8 mouse cellular contexts compared by ENCODE assay signal in genomic region chrX:137049060-137049424, GRCm38 (mm10). TPM values are rescaled to one million over a fixed set of nuclear protein-coding genes. Genes with fewer than 3 reads are reported as not detected.
DNase-seq lines count a peak whose midpoint lies in the region; ATAC-seq and TF ChIP-seq lines count a peak whose summit lies in the region.

No protein-coding gene starts in this region.

- peaks cover 10% of the 10 kb centered on the region; the same call in 1 of the 2 replicates for H3K27me3 ChIP-seq in embryonic facial prominence, embryonic 12.5 days
- no peaks in the 10 kb centered on the region for H3K27me3 ChIP-seq in hindbrain, embryonic 15.5 days
- no peaks in the 10 kb centered on the region for H3K27me3 ChIP-seq in midbrain, embryonic 16.5 days (ENCODE audit: control insufficient read depth, insufficient read depth, low read depth, low read length)

- 0 out of 2 replicates have a peak, but pooled peaks have one; percentile 17 for ATAC-seq in embryonic facial prominence, embryonic 12.5 days (ENCODE audit: insufficient number of reproducible peaks, insufficient read depth, low FRiP score, low TSS enrichment)
- ATAC-seq in hindbrain, embryonic 15.5 days (ENCODE audit: low FRiP score, low read depth): no peak
- ATAC-seq in midbrain, embryonic 16.5 days: no peak; the same call in 1 of the 2 replicates

- WGBS in embryonic facial prominence, embryonic 12.5 days: 19% methylated on average over 9 of the region's 11 CpGs
- 23% methylated on average over 9 of the region's 11 CpGs for WGBS in hindbrain, embryonic 15.5 days
- WGBS in midbrain, embryonic 16.5 days: 18% methylated on average over 8 of the region's 11 CpGs

- TF ChIP-seq CTCF in layer of hippocampus, adult 2 months (conservative IDR thresholded peaks at IDR 0.05): no peak

- H3K36me3 ChIP-seq in embryonic facial prominence, embryonic 12.5 days: no peaks in the 10 kb centered on the region
- no peaks in the 10 kb centered on the region for H3K36me3 ChIP-seq in hindbrain, embryonic 15.5 days
- H3K36me3 ChIP-seq in midbrain, embryonic 16.5 days (ENCODE audit: control insufficient read depth, insufficient read depth, low read length): no peaks in the 10 kb centered on the region

- no peak for DNase-seq in layer of hippocampus, adult 2 months (ENCODE audit: low spot score in 2 of 2)
- no peak for DNase-seq in layer of hippocampus, postnatal 10 days (ENCODE audit: low spot score in 2 of 2)
- no peak for DNase-seq in thymus, postnatal 36 days
- DNase-seq in thymus, postnatal 4 days: no peak
- DNase-seq in urinary bladder, adult 2 months (ENCODE audit: low spot score): no peak

- no peaks in the 10 kb centered on the region for H3K4me1 ChIP-seq in embryonic facial prominence, embryonic 12.5 days
- peaks cover 9% of the 10 kb centered on the region for H3K4me1 ChIP-seq in hindbrain, embryonic 15.5 days (replicated peaks)
- H3K4me1 ChIP-seq in midbrain, embryonic 16.5 days (ENCODE audit: control insufficient read depth, insufficient read depth, low read length): peaks cover 10% of the 10 kb centered on the region; the same call in 1 of the 2 replicates

- peak overlapping the region; percentile 75 for H3K4me3 ChIP-seq in layer of hippocampus, adult 2 months
- peak overlapping the region; percentile 61 for H3K4me3 ChIP-seq in embryonic facial prominence, embryonic 12.5 days
- H3K4me3 ChIP-seq in hindbrain, embryonic 15.5 days: peak overlapping the region; percentile 71
- peak overlapping the region; percentile 63 for H3K4me3 ChIP-seq in midbrain, embryonic 16.5 days (ENCODE audit: low read depth, low read length)

- H3K9me3 ChIP-seq in embryonic facial prominence, embryonic 12.5 days: no peaks in the 10 kb centered on the region
- no peaks in the 10 kb centered on the region for H3K9me3 ChIP-seq in hindbrain, embryonic 15.5 days
- H3K9me3 ChIP-seq in midbrain, embryonic 16.5 days (replicated peaks; ENCODE audit: control insufficient read depth, low read length, poor library complexity, severe bottlenecking): no peaks in the 10 kb centered on the region

- peak overlapping the region; percentile 53 for H3K4me2 ChIP-seq in embryonic facial prominence, embryonic 12.5 days (replicated peaks)
- peak overlapping the region; percentile 65 for H3K4me2 ChIP-seq in hindbrain, embryonic 15.5 days
- peak overlapping the region; percentile 52 for H3K4me2 ChIP-seq in midbrain, embryonic 16.5 days (ENCODE audit: low read length)

- H3K27ac ChIP-seq in layer of hippocampus, adult 2 months: peak overlapping the region; percentile 76; the same call in 1 of the 2 replicates
- no peak overlapping the region for H3K27ac ChIP-seq in embryonic facial prominence, embryonic 12.5 days
- peak overlapping the region; percentile 72; the same call in 1 of the 2 replicates for H3K27ac ChIP-seq in hindbrain, embryonic 15.5 days (replicated peaks)
- H3K27ac ChIP-seq in midbrain, embryonic 16.5 days (ENCODE audit: low read length): 0 out of 2 replicates have a peak overlapping the region, but pooled peaks have one; percentile 61

- H3K9ac ChIP-seq in embryonic facial prominence, embryonic 12.5 days: peak overlapping the region; percentile 62; the same call in 1 of the 2 replicates
- H3K9ac ChIP-seq in hindbrain, embryonic 15.5 days: peak overlapping the region; percentile 72
- peak overlapping the region; percentile 81 for H3K9ac ChIP-seq in midbrain, embryonic 16.5 days (ENCODE audit: low read depth, low read length)

RNA-seq across cellular contexts. Expression of gene Fam199x, which starts 0.4 kb away (rescaled TPM):
- total RNA-seq in layer of hippocampus, adult 2 months (2021): 1 to 10 TPM; 8.4 to 8.7 TPM
- total RNA-seq in layer of hippocampus, postnatal 10 days (2021): 10 to 100 TPM; 11.4 to 12.3 TPM
- 11.8 and 14.0 TPM in 2 replicates for polyA plus RNA-seq in embryonic facial prominence, embryonic 12.5 days (2016; fragmentation: Nextera tagmentation; extraction: Ambion mirVana)
- 7.2 and 7.3 TPM in 2 replicates for polyA plus RNA-seq in hindbrain, embryonic 15.5 days (2015; fragmentation: Nextera tagmentation; extraction: Ambion mirVana)
- 10.0 and 10.4 TPM in 2 replicates for polyA plus RNA-seq in midbrain, embryonic 16.5 days (2015; fragmentation: Nextera tagmentation; extraction: Ambion mirVana)
- polyA plus RNA-seq in urinary bladder, adult 2 months (2012; rRNA removed): 2.7 and 3.2 TPM in 2 replicates

RNA-seq across cellular contexts. Expression of gene Slc25a53, which starts 10.9 kb away (rescaled TPM):
- 10 to 100 TPM; 28.5 to 37.6 TPM for total RNA-seq in layer of hippocampus, adult 2 months (2021)
- total RNA-seq in layer of hippocampus, postnatal 10 days (2021): 10 to 100 TPM; 21.0 to 31.6 TPM
- polyA plus RNA-seq in embryonic facial prominence, embryonic 12.5 days (2016; fragmentation: Nextera tagmentation; extraction: Ambion mirVana): 12.5 and 16.6 TPM in 2 replicates
- 12.1 and 14.6 TPM in 2 replicates for polyA plus RNA-seq in hindbrain, embryonic 15.5 days (2015; fragmentation: Nextera tagmentation; extraction: Ambion mirVana)
- polyA plus RNA-seq in midbrain, embryonic 16.5 days (2015; fragmentation: Nextera tagmentation; extraction: Ambion mirVana): 14.5 and 14.8 TPM in 2 replicates
- 5.9 and 6.8 TPM in 2 replicates for polyA plus RNA-seq in urinary bladder, adult 2 months (2012; rRNA removed)

RNA-seq across cellular contexts. Expression of gene Zcchc18, which starts 56.1 kb away (rescaled TPM):
- total RNA-seq in layer of hippocampus, adult 2 months (2021): 100 to 1,000 TPM; 259 to 277 TPM
- 100 to 1,000 TPM; 267 to 274 TPM for total RNA-seq in layer of hippocampus, postnatal 10 days (2021)
- polyA plus RNA-seq in embryonic facial prominence, embryonic 12.5 days (2016; fragmentation: Nextera tagmentation; extraction: Ambion mirVana): 51.7 and 55.0 TPM in 2 replicates
- 409 and 412 TPM in 2 replicates for polyA plus RNA-seq in hindbrain, embryonic 15.5 days (2015; fragmentation: Nextera tagmentation; extraction: Ambion mirVana)
- polyA plus RNA-seq in midbrain, embryonic 16.5 days (2015; fragmentation: Nextera tagmentation; extraction: Ambion mirVana): 473 and 553 TPM in 2 replicates
- polyA plus RNA-seq in urinary bladder, adult 2 months (2012; rRNA removed): 1.3 and 1.5 TPM in 2 replicates

Comparison
In these comparisons a context has a peak if more than half of its experiments do, and no peak if none do; other contexts are left out.
1. RNA of gene Zcchc18, which starts 56.1 kb away (polyA plus RNA-seq): 473 to 553 TPM in midbrain, embryonic 16.5 days, 409 to 412 TPM in hindbrain, embryonic 15.5 days and 51.7 to 55.0 TPM in embryonic facial prominence, embryonic 12.5 days; 1.3 to 1.5 TPM in urinary bladder, adult 2 months; every median in the first group is over 10 times any median in the second.
2. Peak in every context shown above with its lines, with median percentiles within 50 percentile points of each other: H3K4me3 ChIP-seq, H3K4me2 ChIP-seq and H3K9ac ChIP-seq.